Mouse (Mus musculus): ENCODE results near the gene Them5. TPM values are rescaled to one million over a fixed set of nuclear protein-coding genes. Genes with fewer than 3 reads are reported as not detected.

Gene Them5
- polyA plus RNA-seq (2015; fragmentation: Nextera tagmentation; extraction: Ambion mirVana): 32.1 and 49.6 TPM in 2 replicates

- Histone ChIP-seq H3K9me3 (replicated peaks; ENCODE audit: control insufficient read depth, low read length) (no peaks in the 10 kb centered on the region), H3K4me2 (ENCODE audit: low read depth, low read length) (0 out of 2 replicates have a peak within 1 kb of the TSS, but pooled peaks have one; percentile 14), H3K4me3 (replicated peaks; ENCODE audit: low read length) (no peak within 1 kb of the TSS; the same call in 1 of the 2 replicates), H3K9ac (ENCODE audit: low read length) (0 out of 2 replicates have a peak within 1 kb of the TSS, but pooled peaks have one; percentile 31), H3K27ac (ENCODE audit: low read length) (peak within 1 kb of the TSS; percentile 74), H3K36me3 (ENCODE audit: control insufficient read depth, insufficient read depth, low read length) (no peaks in the 10 kb centered on the region), H3K27me3 (ENCODE audit: control insufficient read depth, insufficient read depth, low read length) (no peaks in the 10 kb centered on the region), H3K4me1 (ENCODE audit: control insufficient read depth, insufficient read depth, low read length) (0 out of 2 replicates have a peak, but pooled peaks cover 4% of the 10 kb centered on the region)
- WGBS: 33% methylated on average over 3 of the region's 3 CpGs
- ATAC-seq (ENCODE audit: insufficient read depth, low FRiP score): peak; percentile 77
Observed at GRCm38 (mm10) chr3:94341959-94342422, at the start of gene Them5. TSS of gene Them5 (plus strand) at chr3:94342099.

DNA sequence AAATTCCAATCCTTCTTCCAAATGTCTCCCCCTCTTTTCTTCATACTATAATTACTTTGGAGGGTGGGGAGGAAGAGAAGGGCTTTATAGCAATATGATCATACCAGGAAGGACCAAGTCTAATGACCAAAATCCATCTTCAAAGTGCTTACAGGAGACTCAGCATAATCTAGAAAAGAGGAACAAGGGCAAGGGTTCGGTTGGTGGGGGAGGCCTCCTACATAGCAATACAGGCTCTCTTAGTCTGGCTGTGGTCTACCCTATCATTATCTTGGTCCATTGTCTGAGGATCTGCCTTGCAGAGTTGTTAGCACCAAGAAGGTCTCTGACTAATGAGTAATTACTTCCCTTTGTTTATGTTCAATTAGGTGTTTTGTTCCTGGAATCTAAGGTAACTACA lies 36.4 kb upstream of the Them5 start:
- 78% methylated on average over 1 of the region's 1 CpGs for WGBS
- Histone ChIP-seq H3K27ac (ENCODE audit: low read length) (no peak overlapping the region), H3K27me3 (ENCODE audit: control insufficient read depth, insufficient read depth, low read length) (no peaks in the 10 kb centered on the region), H3K9ac (ENCODE audit: low read length) (no peak overlapping the region), H3K4me1 (ENCODE audit: control insufficient read depth, insufficient read depth, low read length) (no peaks in the 10 kb centered on the region), H3K4me2 (ENCODE audit: low read depth, low read length) (no peak overlapping the region), H3K9me3 (replicated peaks; ENCODE audit: control insufficient read depth, low read length) (no peaks in the 10 kb centered on the region), H3K4me3 (replicated peaks; ENCODE audit: low read length) (no peak overlapping the region), H3K36me3 (ENCODE audit: control insufficient read depth, insufficient read depth, low read length) (no peaks in the 10 kb centered on the region)
- no peak for ATAC-seq (ENCODE audit: insufficient read depth, low FRiP score)

GRCm38 (mm10) chr3:94306975-94307374 lies 34.9 kb upstream of the Them5 start:
- H3K4me2 ChIP-seq (ENCODE audit: low read depth, low read length): no peak overlapping the region
- no peak overlapping the region for H3K27ac ChIP-seq (ENCODE audit: low read length)
- no peak overlapping the region for H3K9ac ChIP-seq (ENCODE audit: low read length)
- ATAC-seq (ENCODE audit: insufficient read depth, low FRiP score): no peak
- peaks cover 6% of the 10 kb centered on the region; the same call in 1 of the 2 replicates for H3K4me1 ChIP-seq (ENCODE audit: control insufficient read depth, insufficient read depth, low read length)
- H3K4me3 ChIP-seq (replicated peaks; ENCODE audit: low read length): no peak overlapping the region
- no peaks in the 10 kb centered on the region for H3K27me3 ChIP-seq (ENCODE audit: control insufficient read depth, insufficient read depth, low read length)
- H3K9me3 ChIP-seq (replicated peaks; ENCODE audit: control insufficient read depth, low read length): no peaks in the 10 kb centered on the region
- H3K36me3 ChIP-seq (ENCODE audit: control insufficient read depth, insufficient read depth, low read length): no peaks in the 10 kb centered on the region

DNA sequence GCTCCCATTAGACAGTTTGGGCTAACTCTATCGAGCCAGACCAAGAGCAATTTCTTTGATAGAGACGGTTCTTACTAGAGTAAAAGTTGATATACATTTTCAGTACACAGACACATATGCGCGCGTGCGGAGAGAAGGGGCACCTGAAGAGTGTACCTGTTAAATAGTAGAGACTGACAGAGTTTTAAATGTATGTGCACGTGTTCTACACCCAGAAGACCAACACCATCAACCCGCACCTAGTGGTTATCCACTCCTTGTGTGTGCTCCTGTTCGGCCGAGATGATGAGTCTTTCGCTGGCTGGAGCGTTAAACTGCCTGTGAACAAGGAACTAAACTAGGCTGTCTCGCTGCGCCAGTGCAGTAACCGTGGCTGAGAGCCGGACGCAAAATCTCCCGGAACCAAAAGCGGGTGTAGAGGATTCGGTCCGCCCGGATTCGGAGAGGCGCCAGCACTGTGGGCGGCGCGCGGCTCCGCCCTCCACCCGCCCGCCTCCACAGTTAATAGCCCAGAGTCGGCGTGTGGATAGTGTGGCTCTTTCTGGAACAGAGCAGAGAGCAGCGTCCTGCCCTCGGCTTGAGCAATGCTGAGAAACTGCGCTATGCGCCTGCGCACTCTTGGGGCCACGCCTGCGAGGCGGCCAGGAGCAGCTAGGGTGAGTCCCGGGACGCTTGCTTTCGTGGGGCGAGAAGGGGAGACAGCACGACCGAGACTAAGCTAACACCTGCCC lies 32.1 kb upstream of the Them5 start, which contains the start of gene Them4:
Gene Them4, plus strand, starts transcription at position 457 of the 731 bp plus-strand sequence.
- Histone ChIP-seq H3K9ac (ENCODE audit: low read length) (peak within 1 kb of the TSS; percentile 80), H3K4me3 (replicated peaks; ENCODE audit: low read length) (peak within 1 kb of the TSS; percentile 62), H3K27ac (ENCODE audit: low read length) (peak within 1 kb of the TSS; percentile 91), H3K4me1 (ENCODE audit: control insufficient read depth, insufficient read depth, low read length) (peaks cover 6% of the 10 kb centered on the region; the same call in 1 of the 2 replicates), H3K27me3 (ENCODE audit: control insufficient read depth, insufficient read depth, low read length) (no peaks in the 10 kb centered on the region), H3K9me3 (replicated peaks; ENCODE audit: control insufficient read depth, low read length) (no peaks in the 10 kb centered on the region), H3K36me3 (ENCODE audit: control insufficient read depth, insufficient read depth, low read length) (no peaks in the 10 kb centered on the region), H3K4me2 (ENCODE audit: low read depth, low read length) (peak within 1 kb of the TSS; percentile 71)
- ATAC-seq (ENCODE audit: insufficient read depth, low FRiP score): peak; percentile 99
- 2% methylated on average over 47 of the region's 47 CpGs for WGBS

DNA sequence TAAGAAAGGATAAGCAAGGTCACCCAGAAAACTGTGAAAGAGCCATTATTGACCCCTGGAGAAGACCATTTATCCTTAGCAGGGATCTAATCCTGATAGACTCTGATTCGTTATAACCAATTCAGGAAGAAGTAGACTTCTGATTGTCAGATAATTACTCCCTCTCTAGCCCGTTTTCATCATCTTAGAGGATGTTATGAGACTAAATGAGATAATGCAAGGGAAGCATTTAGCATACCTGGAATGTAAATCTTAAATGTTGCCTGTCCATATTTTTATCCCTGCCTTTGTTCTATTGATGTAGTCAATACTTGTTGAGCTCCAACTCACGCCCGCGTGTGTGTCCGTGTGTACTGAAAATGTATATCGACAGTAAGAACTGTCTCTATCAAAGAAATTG lies 31.4 kb upstream of the Them5 start:
- no peak for ATAC-seq (ENCODE audit: insufficient read depth, low FRiP score)
- Histone ChIP-seq H3K4me3 (replicated peaks; ENCODE audit: low read length) (peak overlapping the region; percentile 62), H3K9me3 (replicated peaks; ENCODE audit: control insufficient read depth, low read length) (no peaks in the 10 kb centered on the region), H3K9ac (ENCODE audit: low read length) (peak overlapping the region; percentile 80), H3K27me3 (ENCODE audit: control insufficient read depth, insufficient read depth, low read length) (no peaks in the 10 kb centered on the region), H3K27ac (ENCODE audit: low read length) (peak overlapping the region; percentile 91), H3K4me2 (ENCODE audit: low read depth, low read length) (peak overlapping the region; percentile 71), H3K36me3 (ENCODE audit: control insufficient read depth, insufficient read depth, low read length) (no peaks in the 10 kb centered on the region), H3K4me1 (ENCODE audit: control insufficient read depth, insufficient read depth, low read length) (peaks cover 6% of the 10 kb centered on the region; the same call in 1 of the 2 replicates)
- 39% methylated on average over 7 of the region's 7 CpGs for WGBS

DNA sequence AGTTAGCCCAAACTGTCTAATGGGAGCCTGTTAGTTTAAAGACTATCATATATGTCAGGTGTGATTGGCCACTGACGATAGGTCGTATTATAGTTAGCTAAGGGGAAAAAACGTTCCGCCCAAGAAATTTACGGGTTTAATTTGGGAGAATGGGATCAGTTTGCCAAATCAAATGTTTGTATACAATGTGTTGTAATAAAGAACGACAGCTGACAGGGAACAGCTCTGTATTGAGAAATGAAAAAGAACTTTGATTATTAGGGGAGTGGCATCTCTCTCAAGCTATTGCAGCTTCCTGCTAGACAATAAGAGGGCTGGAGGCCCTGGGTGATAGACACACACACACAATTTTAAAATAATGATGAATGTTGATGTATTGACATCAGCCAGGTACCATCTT lies 31.0 kb upstream of the Them5 start:
- H3K27ac ChIP-seq (ENCODE audit: low read length): no peak overlapping the region
- peaks cover 6% of the 10 kb centered on the region; the same call in 1 of the 2 replicates for H3K4me1 ChIP-seq (ENCODE audit: control insufficient read depth, insufficient read depth, low read length)
- no peaks in the 10 kb centered on the region for H3K9me3 ChIP-seq (replicated peaks; ENCODE audit: control insufficient read depth, low read length)
- WGBS: 62% methylated on average over 6 of the region's 6 CpGs
- no peak for ATAC-seq (ENCODE audit: insufficient read depth, low FRiP score)
- 0 out of 2 replicates have a peak overlapping the region, but pooled peaks have one; percentile 80 for H3K9ac ChIP-seq (ENCODE audit: low read length)
- H3K4me3 ChIP-seq (replicated peaks; ENCODE audit: low read length): peak overlapping the region; percentile 62
- no peaks in the 10 kb centered on the region for H3K36me3 ChIP-seq (ENCODE audit: control insufficient read depth, insufficient read depth, low read length)
- peak overlapping the region; percentile 71 for H3K4me2 ChIP-seq (ENCODE audit: low read depth, low read length)
- H3K27me3 ChIP-seq (ENCODE audit: control insufficient read depth, insufficient read depth, low read length): no peaks in the 10 kb centered on the region

DNA sequence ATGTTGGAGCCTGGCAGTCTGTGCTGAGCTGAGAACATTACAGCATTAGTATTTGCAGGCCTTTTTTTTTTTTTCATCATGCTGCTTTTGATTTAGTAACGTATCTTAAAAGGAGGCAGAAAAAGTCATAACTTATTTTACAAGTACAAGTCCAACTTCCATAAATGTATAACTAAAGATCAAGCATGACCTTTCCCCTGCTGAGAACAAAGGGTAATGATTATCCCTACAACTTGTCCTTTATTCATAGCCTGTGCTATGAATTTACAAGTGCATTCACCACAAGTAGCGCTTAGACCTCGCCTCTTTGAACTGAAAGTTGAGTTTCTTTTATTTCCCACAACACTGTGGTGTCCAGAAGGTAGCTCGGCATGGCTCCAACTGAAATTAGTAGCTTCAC lies 30.5 kb upstream of the Them5 start:
- no peaks in the 10 kb centered on the region for H3K27me3 ChIP-seq (ENCODE audit: control insufficient read depth, insufficient read depth, low read length)
- H3K9me3 ChIP-seq (replicated peaks; ENCODE audit: control insufficient read depth, low read length): no peaks in the 10 kb centered on the region
- 76% methylated on average over 4 of the region's 4 CpGs for WGBS
- peak overlapping the region; percentile 71; the same call in 1 of the 2 replicates for H3K4me2 ChIP-seq (ENCODE audit: low read depth, low read length)
- H3K27ac ChIP-seq (ENCODE audit: low read length): no peak overlapping the region
- H3K4me3 ChIP-seq (replicated peaks; ENCODE audit: low read length): no peak overlapping the region
- no peaks in the 10 kb centered on the region for H3K36me3 ChIP-seq (ENCODE audit: control insufficient read depth, insufficient read depth, low read length)
- no peak for ATAC-seq (ENCODE audit: insufficient read depth, low FRiP score)
- peaks cover 6% of the 10 kb centered on the region; the same call in 1 of the 2 replicates for H3K4me1 ChIP-seq (ENCODE audit: control insufficient read depth, insufficient read depth, low read length)
- H3K9ac ChIP-seq (ENCODE audit: low read length): no peak overlapping the region

DNA sequence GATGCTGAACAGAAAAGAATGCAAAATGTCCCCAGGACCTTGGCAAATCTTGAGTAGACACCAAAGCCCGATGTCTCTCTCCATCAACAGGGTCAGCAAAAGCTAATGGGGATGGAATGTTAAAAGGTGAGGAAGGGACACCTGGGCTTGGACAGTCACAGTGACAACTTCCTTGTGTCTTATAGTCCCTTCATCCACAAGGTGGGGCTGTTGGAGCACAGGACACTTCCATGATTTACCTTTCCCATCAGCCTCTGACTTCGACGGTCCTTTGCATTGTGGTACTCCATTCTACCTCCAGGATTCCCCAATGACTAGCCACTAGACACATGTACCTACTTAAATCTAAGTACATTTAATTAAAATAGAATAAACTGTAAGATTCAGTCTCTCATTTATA lies 13.2 kb upstream of the Them5 start:
- 52% methylated on average over 3 of the region's 3 CpGs for WGBS
- no peaks in the 10 kb centered on the region for H3K4me1 ChIP-seq (ENCODE audit: control insufficient read depth, insufficient read depth, low read length)
- H3K4me3 ChIP-seq (replicated peaks; ENCODE audit: low read length): no peak overlapping the region

GRCm38 (mm10) chr3:94334442-94334841 lies 7.5 kb upstream of the Them5 start:
- Histone ChIP-seq H3K9me3 (replicated peaks; ENCODE audit: control insufficient read depth, low read length) (no peaks in the 10 kb centered on the region), H3K27me3 (ENCODE audit: control insufficient read depth, insufficient read depth, low read length) (no peaks in the 10 kb centered on the region), H3K4me1 (ENCODE audit: control insufficient read depth, insufficient read depth, low read length) (no peaks in the 10 kb centered on the region), H3K27ac (ENCODE audit: low read length) (no peak overlapping the region), H3K4me2 (ENCODE audit: low read depth, low read length) (no peak overlapping the region), H3K9ac (ENCODE audit: low read length) (no peak overlapping the region), H3K36me3 (ENCODE audit: control insufficient read depth, insufficient read depth, low read length) (no peaks in the 10 kb centered on the region), H3K4me3 (replicated peaks; ENCODE audit: low read length) (no peak overlapping the region)
- ATAC-seq (ENCODE audit: insufficient read depth, low FRiP score): no peak
- 89% methylated on average over 4 of the region's 4 CpGs for WGBS

More for the DNA sequence above, 13.2 kb upstream of the Them5 start:
- H3K9me3 ChIP-seq (replicated peaks; ENCODE audit: control insufficient read depth, low read length): no peaks in the 10 kb centered on the region
- no peak for ATAC-seq (ENCODE audit: insufficient read depth, low FRiP score)
- H3K4me2 ChIP-seq (ENCODE audit: low read depth, low read length): no peak overlapping the region
- H3K27me3 ChIP-seq (ENCODE audit: control insufficient read depth, insufficient read depth, low read length): no peaks in the 10 kb centered on the region
- H3K9ac ChIP-seq (ENCODE audit: low read length): no peak overlapping the region
- H3K27ac ChIP-seq (ENCODE audit: low read length): no peak overlapping the region
- H3K36me3 ChIP-seq (ENCODE audit: control insufficient read depth, insufficient read depth, low read length): no peaks in the 10 kb centered on the region
